Mouse (Mus musculus) spleen, postnatal 4 days (tissue): ENCODE results near the gene Dexi.

Experiments
- DNase-seq, 2 experiments: peaks; one replicate each; pipeline ENCODE4 v3.0.0; 2022; ENCODE audit warnings: low spot score in 2 of 2

The Dexi gene

DNA sequence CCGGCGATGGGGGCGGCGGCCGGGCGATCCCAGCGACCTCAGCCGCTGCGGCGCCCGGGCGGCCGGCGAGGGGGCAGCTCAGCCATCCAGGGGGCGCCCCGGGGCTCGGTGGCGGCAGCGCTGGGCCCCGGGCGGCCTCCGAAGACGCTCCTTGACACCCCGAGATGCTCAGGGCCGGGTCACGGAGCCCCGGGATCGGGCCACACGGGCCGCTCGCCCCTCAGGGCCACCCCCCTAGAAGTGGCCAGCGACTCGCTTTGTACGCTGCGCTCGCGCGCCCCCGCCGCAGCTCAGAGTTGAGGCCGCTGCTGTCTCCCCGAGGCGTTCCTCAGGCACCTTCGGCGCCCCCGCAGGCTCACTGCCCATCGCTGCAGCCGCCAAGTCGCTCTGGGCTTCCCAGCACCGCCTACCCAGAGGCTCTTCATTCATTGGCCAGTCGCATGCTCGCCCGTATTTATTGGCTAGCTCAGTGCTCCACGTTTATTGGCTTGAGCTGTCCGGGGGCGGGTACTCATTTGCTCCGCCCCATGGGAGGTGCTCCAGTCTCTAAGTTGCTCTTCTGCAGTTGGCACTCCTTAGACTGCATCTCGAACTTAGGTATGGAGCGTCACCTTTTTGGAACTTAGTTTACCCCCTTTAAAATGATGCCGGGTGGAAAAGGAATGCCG is at the start of gene Dexi:
TSS of gene Dexi (minus strand) at position 357 of the 668 bp plus-strand sequence.
- peak; percentile 91 to 93 for DNase-seq

DNA sequence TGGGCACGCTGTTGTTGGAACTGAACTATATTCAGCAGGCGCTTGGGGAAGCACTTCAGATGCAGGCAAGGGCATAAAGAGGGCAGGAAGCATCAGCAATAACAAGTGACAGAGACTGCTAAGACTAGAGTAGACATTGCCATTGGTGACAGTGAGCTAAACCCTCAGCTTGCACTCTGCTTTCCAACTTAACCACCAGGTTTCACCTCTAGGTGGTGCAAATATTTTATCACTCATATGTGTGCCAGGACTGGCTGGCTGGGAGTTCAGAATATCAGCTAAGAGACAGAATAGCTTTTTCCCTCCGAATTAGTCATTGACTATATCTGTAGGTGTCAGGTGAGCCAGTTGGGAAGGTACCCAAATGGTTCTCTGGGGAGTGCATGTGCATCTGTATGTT is 43.7 kb upstream of the Dexi start:
- no peak for DNase-seq

DNA sequence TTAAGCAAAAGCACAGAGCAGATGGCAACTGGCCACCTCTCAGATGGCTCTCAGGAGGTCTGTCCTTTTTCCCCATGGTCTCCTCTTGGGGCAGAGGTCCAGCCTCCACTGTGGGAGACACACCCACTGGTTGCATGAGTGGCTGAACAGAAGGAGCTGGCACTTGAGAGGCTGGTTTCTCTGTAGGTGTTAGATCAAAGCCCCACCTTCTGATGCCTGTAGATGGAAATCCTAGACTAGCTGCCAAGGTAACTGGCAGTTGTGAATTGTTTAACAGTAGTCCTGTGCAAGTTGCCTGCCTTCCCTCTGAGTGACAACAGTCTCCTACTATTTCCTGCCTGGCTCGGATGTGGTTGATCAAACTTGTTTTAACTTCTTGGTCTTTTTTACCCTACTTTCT is 42.3 kb upstream of the Dexi start:
- no peak for DNase-seq

GRCm38 (mm10) chr16:10581234-10581898 is 38.5 kb upstream of the Dexi start:
- DNase-seq, result no peak

DNA sequence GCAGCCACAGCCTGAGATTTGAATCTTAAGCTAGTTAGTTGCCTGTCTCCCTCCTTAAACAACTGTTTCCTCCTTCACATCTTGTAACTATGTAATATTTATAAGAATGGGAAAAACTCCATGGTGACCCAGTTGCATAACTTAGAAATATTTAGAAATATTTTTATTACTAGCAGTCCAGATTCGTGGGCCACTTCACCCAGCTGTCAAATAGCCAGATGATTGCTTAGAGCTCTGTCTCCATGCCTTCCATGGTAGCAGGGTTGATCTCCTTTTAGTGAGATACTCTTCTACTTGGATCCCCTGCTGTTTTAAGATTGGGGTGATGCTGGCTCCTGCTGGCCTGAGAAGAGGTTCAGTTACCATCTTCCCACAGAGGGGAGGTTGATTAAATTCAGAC is 35.5 kb upstream of the Dexi start:
- no peak for DNase-seq

DNA sequence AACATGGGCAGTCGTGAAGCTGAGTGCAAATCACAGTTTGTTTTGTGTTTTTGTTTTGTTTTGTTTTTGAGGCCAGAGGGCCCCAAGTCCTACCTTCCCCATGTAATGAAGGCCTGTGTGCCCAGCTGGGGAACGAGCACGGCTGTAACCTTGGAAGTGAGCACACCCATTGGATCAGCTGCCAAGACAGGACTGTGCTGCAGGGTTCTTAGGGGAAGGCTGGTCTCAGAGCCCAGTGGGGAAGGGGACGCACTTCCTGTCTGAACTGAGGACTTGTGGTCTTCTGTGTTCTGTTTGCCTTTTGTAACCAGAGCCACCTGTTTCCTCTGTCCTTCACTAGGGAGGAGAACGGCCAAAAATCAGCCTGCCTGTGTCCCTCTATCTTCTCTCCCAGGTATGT is 34.7 kb upstream of the Dexi start:
- no peak for DNase-seq

- no peak for DNase-seq
Observed at GRCm38 (mm10) chr16:10575915-10576314, 33.1 kb upstream of the Dexi start.

GRCm38 (mm10) chr16:10574936-10575335 is 32.1 kb upstream of the Dexi start:
- DNase-seq, result no peak

- no peak for DNase-seq
Observed at GRCm38 (mm10) chr16:10571820-10572219, 29.0 kb upstream of the Dexi start.

- DNase-seq, result peak; percentile 37 to 75
Observed at GRCm38 (mm10) chr16:10570708-10571107, 27.9 kb upstream of the Dexi start.

DNA sequence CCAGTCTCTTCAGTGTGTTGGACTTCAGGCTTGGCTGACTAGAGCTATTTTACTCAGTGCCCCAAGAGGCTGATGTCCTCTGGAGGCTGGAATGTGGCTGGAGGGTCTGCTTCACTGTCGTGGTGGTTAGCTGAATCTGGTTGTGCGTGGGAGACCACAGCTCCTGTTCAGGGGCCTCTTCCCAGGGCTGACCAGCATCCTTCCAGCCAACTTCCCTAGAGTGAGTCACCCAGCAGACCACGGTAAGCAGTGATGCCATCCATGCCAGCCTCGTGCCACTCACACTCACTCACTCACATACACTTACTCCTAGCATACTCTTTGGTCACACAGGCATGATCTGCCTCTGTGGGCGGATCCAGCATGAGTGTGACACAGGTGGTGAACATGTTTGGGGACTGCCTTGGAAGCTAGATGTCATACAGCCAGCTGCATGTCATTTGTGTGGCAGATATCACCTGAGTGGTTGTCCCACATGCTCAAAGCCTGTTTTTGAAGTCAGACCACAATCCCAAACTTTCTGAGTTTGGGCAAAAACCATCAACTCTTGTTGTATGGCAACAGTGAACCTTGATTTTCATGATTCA is 27.0 kb upstream of the Dexi start:
- no peak for DNase-seq

- no peak for DNase-seq
Observed at GRCm38 (mm10) chr16:10567153-10567552, 24.3 kb upstream of the Dexi start.

- peak; percentile 60 to 85 for DNase-seq
Observed at GRCm38 (mm10) chr16:10565278-10565885, 22.5 kb upstream of the Dexi start.

GRCm38 (mm10) chr16:10559991-10560390 is 17.1 kb upstream of the Dexi start:
- no peak for DNase-seq

DNA sequence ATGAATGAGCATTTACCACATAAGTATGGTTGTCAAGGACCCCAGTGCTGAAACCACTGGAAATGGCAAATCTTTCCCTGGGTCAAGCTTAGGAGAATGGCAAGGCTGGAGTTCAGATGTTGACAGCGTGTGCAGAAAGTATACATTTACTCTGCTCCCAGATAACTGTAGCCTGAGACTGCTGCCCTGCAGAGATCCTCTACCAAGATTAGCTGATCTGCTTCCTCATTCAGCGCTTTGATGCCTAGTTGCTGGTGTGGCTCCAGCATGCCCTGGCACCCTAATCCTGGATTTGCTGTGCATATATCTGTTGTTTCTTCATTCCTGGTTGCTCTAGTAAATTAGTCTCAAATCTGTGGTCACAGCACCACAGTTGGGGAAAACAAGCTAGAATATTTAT is 11.0 kb upstream of the Dexi start:
- DNase-seq, result no peak

GRCm38 (mm10) chr16:10551592-10551991 is 8.7 kb upstream of the Dexi start:
- DNase-seq, result no peak

GRCm38 (mm10) chr16:10549600-10549999 is 6.7 kb upstream of the Dexi start:
- DNase-seq, result no peak

GRCm38 (mm10) chr16:10548938-10549337 is 6.1 kb upstream of the Dexi start:
- no peak for DNase-seq

DNA sequence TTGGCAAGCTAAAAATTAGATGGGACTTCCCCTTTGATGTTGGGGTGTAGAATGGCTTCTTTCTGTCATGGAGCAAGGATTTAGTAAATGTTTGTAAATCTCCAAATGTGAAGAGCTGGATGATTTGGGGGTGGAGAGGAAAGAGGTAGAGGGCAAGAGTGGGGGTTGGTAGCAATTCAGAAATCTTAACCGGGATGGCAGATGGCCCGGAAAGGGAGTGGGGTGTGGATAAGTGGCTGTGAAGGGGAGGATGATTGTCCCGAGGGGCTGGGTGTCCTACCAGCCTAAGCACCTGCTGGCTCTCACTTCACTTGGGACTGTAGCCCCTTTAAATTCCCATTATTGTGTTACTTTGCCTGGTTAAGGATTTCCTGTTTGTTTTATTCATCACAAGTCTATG is 4.0 kb upstream of the Dexi start:
- no peak for DNase-seq

GRCm38 (mm10) chr16:10544995-10545622 is 2.3 kb upstream of the Dexi start, which contains the start of gene Clec16a:
Gene Clec16a, plus strand, starts transcription at chr16:10545339.
- DNase-seq, result peak; percentile 95 to 97

DNA sequence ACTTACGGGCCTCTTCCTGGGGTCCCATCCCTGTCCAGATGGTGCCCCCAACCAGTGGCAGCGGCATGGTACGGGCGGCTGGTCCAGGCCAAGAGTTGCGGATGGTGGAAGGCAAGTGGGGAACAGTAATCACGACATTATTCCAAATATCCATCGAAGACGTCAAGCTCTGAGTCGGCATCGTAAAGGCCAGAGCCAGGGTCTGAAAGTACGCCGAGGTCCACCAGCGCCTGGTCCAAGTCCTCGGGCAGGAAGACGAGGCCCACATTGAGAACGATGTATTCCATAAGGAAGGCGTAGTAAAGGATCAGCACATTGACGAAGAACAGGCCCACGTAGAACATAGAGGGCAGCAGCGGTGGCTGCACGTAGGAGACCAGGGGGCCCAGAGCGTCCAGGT is 588 bp downstream of the Dexi start:
- peak in 1 of 2 experiments; percentile 69 for DNase-seq

- DNase-seq, result no peak
Observed at GRCm38 (mm10) chr16:10541598-10541930, 1.3 kb downstream of the Dexi start.
